Mouse (Mus musculus) ovary, adult 18-20 months (tissue): ENCODE measurements around the gene Coq10a.

Experiments
- DNase-seq: peaks from one replicate; pipeline ENCODE4 v3.0.0; 2022; ENCODE audit warnings: low spot score, mixed read lengths

Coq10a gene

GRCm38 (mm10) chr10:128385902-128386301 lies 17.1 kb upstream of the Coq10a start:
- no peak for DNase-seq

DNA sequence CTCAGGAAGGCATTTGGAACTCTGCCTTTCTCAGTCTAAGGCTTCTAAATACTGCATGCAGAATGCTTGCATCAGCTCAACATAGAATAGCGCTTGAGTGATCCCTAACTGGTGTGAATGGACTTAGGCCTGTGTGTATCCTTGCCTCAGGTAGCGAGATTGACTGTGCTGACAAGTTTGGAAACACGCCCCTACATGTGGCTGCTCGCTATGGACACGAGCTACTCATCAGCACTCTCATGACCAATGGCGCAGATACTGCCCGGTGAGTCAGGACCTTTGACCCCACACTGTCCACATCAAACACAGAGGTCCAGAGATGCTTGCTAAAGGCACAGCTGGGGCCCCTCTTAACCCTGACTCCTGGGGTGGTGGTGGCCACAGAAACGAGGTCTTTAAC lies 13.7 kb upstream of the Coq10a start:
- no peak for DNase-seq

GRCm38 (mm10) chr10:128380565-128380964 lies 11.8 kb upstream of the Coq10a start:
- no peak for DNase-seq

- no peak for DNase-seq
Measured at GRCm38 (mm10) chr10:128379260-128379659, 10.5 kb upstream of the Coq10a start.

GRCm38 (mm10) chr10:128378462-128378861 lies 9.7 kb upstream of the Coq10a start:
- DNase-seq, result no peak

- no peak for DNase-seq
Measured at GRCm38 (mm10) chr10:128377940-128378448, 9.2 kb upstream of the Coq10a start.

GRCm38 (mm10) chr10:128377222-128377939 lies 8.6 kb upstream of the Coq10a start:
- no peak for DNase-seq

DNA sequence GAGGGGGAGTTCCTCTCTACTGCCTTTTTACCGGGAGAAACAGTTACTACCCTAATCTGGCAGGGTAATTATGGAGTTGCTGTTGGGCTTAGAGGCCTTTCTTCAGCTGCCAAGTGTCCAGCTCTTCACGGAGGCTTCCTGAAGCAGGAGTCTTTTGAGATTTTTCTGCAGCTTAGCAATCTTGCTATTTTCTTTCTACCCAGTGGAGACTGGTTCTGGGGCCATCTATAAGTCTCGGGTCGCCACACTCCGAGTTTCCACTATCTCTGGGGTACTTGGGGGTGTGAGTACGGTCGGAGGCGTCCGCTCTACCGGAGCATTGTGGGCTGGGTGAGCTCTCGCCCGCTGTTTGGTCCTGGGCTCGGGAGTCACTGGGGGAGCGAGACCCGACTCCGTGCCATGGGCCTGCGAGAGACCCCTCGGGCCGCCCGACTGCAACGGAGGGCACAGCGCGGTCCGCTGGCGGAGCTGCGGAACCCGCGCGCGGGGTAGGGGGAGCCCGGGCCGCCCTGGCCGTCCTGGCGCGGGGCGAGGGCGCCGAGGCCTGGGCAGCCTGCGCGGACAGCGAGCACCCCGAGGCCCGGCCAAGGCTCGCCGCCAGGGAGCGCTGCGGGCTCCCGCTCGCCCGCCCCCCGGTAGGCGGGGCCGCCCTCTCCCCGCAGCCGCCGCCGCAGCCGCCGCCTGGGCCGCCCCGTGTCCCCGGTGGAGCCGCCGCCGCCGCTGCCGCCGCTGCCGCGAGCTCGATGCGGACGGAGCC lies 7.8 kb upstream of the Coq10a start, which contains the start of gene Ankrd52:
Ankrd52 (plus strand) TSS at position 661 of the 757 bp plus-strand sequence.
- DNase-seq, result peak; percentile 74

DNA sequence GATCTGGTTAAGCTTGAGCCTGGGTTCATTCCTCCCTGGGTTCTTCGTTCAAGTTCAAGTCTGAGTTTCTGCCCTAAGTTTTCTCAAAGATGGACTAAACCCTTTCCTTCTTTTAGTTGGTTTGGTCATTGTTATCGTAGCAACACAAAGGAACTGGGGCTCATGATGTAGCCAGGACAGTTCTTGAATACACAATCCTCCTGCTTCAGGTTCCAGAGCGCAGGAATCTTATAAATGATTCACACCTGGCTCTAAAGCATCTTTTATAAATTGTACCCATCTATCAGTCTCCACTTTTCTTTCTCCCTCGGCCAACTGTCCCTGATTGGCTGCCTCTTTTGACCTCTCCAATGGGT lies 7.3 kb upstream of the Coq10a start:
- no peak for DNase-seq

- DNase-seq, result no peak
Measured at GRCm38 (mm10) chr10:128374393-128374792, 5.6 kb upstream of the Coq10a start.

DNA sequence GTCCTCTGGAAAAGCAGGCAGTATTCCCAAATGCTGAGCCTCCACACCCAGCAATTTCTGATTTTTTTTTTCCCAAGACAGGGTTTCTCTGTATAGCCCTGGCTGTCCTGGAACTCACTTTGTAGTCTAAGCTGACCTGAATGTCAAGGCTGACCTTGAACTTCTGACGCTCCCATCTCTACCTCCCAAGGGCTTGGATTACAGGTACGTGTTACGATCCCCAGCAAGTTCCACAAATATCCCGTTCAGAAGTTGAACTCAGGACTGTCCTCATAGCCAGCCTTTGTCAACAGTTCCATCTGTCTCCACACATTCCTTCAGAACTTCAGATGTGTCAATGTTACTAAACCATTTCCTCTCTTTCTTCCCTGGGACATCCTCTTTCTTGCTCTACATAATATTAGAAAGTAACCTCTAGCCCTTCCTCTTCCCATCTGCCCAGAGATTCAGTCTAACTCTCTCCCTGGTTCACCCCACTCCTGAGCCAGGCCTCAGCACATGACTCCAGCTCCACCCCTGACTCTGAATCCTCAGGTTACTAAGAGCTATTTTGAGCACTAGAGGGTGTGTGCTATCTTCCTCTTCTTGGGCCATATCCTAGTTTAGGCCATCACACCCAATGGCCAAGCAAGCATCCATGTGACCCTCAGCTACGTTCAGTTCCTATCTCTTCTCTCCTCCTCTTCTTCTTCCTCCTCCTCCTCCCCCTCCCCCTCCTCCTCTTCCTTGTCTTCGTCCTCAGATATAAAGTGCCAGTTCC lies 4.4 kb upstream of the Coq10a start:
- DNase-seq, result no peak

DNA sequence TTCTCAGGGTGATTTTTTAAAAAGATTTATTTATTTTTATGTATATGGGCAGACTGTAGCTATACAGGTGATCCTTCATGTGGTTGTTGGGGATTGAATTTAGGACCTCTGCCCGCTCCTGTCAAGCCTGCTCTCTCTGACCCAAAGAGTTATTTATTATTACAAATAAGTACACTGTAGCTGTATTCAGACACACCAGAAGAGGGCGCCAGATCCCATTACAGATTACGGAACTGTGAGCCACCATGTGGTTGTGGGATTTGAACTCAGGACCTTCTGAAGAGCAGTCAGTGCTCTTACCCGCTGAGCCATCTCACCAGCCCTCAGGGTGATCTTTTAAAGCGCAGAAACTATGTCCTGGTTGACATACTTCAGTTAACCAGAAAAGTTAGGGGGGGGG lies 3.3 kb upstream of the Coq10a start:
- no peak for DNase-seq

GRCm38 (mm10) chr10:128370601-128371000 lies 1.8 kb upstream of the Coq10a start:
- DNase-seq, result no peak

DNA sequence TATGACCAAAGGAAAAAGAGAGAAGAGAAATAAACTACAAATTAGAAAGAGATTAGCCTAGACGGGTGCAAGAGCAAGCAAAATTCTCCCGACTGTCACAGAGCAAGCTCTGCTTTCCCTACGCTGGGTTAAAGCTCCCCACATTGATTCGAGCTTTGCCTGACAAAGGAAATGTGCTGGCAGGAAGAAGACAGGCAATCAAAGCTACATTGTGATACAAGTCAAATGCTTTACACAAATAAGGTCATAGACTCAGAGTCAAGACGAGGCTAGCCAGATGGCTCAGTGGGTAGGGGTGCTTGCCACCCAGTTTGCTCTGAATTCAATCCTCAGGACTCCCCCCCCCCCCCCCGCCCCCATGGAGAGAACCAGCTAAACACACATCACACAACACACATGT lies 1.2 kb upstream of the Coq10a start:
- no peak for DNase-seq

GRCm38 (mm10) chr10:128369599-128369998 lies 802 bp upstream of the Coq10a start:
- no peak for DNase-seq

DNA sequence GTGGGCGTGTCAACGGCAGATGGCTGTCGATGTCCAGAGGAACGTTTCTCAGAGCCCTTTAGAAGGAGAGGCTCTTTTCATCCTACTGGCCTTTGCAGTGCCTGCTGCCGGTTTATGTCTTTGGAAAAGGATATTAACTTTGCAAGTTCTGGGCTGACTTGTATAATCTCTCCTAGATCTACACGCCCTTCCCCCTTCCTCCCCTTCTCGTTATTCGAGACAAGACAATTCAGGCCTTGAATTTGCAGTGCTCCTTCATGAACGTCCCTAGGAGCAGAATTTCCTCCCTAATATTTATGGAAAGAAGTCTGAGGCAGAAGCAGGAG lies 384 bp upstream of the Coq10a start:
- DNase-seq, result no peak

GRCm38 (mm10) chr10:128367899-128368401 lies 847 bp downstream of the Coq10a start:
- no peak for DNase-seq

DNA sequence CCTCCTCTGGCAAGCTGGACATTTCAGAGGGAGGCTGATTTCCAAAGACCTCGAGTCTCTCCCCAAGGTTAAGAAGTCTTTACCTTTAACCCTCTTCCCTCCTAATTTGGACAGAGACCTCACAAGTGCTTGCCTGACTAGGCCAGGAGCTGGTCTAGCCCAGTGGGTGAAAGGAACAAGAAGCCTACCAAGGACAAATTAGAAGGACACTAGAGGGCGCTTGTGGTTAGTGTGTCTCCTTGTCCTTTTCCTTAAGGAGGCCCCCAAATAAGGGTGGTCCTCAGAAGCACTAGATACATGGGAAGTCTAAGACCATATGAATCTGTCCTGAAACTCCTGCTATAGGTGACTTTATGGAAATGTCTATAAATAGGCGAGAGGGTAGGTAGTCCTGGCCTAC lies 6.2 kb downstream of the Coq10a start:
- DNase-seq, result no peak

GRCm38 (mm10) chr10:128361836-128362235 lies 7.0 kb downstream of the Coq10a start:
- DNase-seq, result no peak

DNA sequence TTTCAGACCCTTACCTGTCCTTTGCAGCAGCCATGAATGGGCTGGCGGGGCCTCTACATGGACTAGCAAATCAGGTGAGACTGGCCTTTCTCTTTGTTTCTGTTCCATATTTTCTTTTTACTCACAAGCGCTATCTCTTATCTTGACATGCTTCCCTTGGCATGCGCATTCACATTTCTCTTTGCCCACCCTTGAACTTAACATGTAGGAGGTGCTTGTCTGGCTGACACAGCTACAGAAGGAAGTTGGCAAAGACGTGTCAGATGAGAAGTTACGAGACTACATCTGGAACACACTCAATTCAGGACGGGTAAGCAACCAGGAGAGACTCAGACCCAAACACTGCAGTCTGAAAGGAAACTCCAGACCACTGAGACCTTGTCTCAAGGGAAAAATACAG lies 9.6 kb downstream of the Coq10a start:
- no peak for DNase-seq

- no peak for DNase-seq
Measured at GRCm38 (mm10) chr10:128358796-128359195, 10.0 kb downstream of the Coq10a start.

- DNase-seq, result no peak
Measured at GRCm38 (mm10) chr10:128347541-128347940, 21.3 kb downstream of the Coq10a start.
